Mouse (Mus musculus) liver, postnatal 0 days (tissue): ENCODE measurements around the gene Aurkb.

Source experiments
- CTCF ChIP-seq: sonication (generic); IDR thresholded peaks from 2 replicates; pipeline ENCODE4 v1.5.1; 2016; ENCODE audit warnings: antibody characterized with exemption, low read depth
- EP300 ChIP-seq: IDR thresholded peaks from 2 replicates; pipeline ENCODE4 v1.6.1; 2016; ENCODE audit warnings: antibody characterized with exemption, low read depth, mild to moderate bottlenecking

DNA sequence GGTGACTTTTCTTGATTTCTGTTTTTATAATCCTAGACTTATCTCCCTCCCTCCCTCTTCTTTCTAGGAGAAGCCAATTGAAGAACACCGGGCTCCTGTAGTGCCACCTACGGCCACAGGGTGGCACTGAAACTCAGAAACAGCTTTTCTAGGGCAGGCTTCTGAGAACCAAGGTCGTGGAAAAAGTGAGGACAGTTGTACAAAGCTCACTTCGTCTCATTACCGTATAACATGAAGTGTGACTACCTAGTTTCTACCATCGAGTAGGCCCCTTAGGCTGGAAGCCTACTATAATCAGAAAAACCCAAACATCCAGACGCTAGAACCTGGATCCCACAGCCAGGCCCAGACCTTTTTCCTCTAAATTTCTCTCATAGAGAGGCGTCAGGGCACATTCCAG, 21.5 kb downstream of the Aurkb start:
- TF ChIP-seq CTCF: peak; percentile 93
- TF ChIP-seq EP300: 0 out of 2 replicates have a peak, but pooled peaks have one; percentile 28
